Mouse (Mus musculus): ENCODE data around the gene Ccl9. TPM values are rescaled to one million over a fixed set of nuclear protein-coding genes. Genes with fewer than 3 reads are reported as not detected.

Gene Ccl9
- 650 and 692 TPM in 2 replicates for polyA plus RNA-seq (2012; ENCODE audit: insufficient read depth, insufficient read length, missing spikeins)

DNA sequence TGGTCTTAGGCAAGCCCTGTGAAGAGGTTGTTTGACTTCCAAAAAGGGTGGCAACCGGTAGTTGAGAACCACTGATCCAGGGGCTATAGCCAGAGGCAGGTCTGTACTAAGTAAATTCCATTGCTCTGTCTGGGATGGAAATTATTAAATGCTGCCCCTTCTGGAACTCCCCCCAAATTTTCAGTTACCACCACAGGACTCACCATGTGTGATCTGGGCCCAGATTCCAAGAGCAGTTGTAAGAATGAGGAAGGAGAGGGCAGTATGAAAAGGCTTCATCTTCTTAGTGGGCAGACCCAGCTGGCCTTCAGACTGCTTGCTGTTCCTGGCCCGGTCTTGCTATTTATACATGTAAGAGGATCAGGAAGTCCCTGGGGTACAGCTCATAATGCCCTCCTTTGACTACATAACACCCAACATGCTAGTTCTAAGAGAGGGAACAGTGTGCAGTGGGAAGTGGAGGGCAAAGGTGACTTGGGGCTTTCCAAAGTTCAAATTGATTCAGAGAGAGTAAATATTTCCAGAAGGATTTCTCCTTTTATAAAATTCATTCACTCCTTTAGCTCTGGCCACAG is at the start of gene Ccl9:
Gene Ccl9 (minus strand): TSS at position 451 of the 575 bp plus-strand sequence.
- Histone ChIP-seq H3K4me3 (ENCODE audit: insufficient read depth, low read length) (peak within 1 kb of the TSS; percentile 53), H3K27ac (ENCODE audit: insufficient read depth, low read depth, low read length) (peak within 1 kb of the TSS; percentile 97), H3K4me1 (ENCODE audit: control insufficient read depth, insufficient read depth, low read length) (peaks cover 67% of the 10 kb centered on the region)
- TF ChIP-seq CTCF (IDR thresholded peaks at IDR 0.05; ENCODE audit: low read depth, low read length) (no peak), POLR2A (IDR thresholded peaks at IDR 0.05; ENCODE audit: borderline replicate concordance, low read depth, low read length) (no peak)

DNA sequence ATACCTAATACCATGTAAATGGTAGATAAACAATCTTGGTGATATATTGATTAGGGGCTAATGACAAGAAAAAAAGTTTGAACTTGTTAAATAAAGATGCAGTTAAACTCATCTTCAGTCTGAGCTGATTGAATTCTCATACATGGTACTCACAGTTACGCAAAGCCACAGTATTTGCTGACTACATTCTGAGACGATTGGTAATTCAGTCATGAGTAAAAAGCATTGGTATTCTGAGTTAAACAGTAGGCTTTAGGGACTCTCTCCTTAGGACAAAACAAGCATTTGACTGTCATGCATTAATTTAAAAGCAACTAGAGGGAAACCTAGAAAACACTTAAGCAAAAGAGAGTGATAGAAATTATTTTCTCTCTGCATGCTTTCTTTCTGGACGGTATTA is 45.1 kb upstream of the Ccl9 start:
- H3K27ac ChIP-seq (ENCODE audit: insufficient read depth, low read depth, low read length) = no peak overlapping the region
- no peak overlapping the region for H3K4me3 ChIP-seq (ENCODE audit: insufficient read depth, low read length)
- TF ChIP-seq POLR2A (IDR thresholded peaks at IDR 0.05; ENCODE audit: borderline replicate concordance, low read depth, low read length) = no peak
- no peak for TF ChIP-seq CTCF (IDR thresholded peaks at IDR 0.05; ENCODE audit: low read depth, low read length)
- peaks cover 5% of the 10 kb centered on the region for H3K4me1 ChIP-seq (ENCODE audit: control insufficient read depth, insufficient read depth, low read length)

DNA sequence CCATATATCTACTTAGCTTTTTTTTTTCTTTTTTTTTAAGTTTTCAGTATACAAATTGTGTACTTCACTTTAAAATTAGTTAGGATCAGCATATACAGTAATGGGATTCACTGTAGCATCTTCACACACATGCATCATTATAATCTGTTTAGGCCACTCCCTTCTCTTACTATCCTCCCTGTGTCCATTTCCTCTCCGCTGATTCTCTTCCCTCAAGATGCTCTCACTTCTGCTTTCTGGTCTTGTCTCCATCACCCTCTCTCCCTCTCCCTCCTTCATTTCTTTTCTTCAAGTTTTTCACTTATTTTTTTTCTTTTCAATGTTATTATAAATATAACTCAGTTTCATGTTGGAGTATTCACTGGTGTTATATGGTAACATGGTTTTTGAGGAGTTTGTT is 40.6 kb upstream of the Ccl9 start:
- Histone ChIP-seq H3K27ac (ENCODE audit: insufficient read depth, low read depth, low read length) (peak overlapping the region; percentile 90), H3K4me3 (ENCODE audit: insufficient read depth, low read length) (no peak overlapping the region), H3K4me1 (ENCODE audit: control insufficient read depth, insufficient read depth, low read length) (peaks cover 21% of the 10 kb centered on the region)
- TF ChIP-seq POLR2A (IDR thresholded peaks at IDR 0.05; ENCODE audit: borderline replicate concordance, low read depth, low read length) (no peak), CTCF (IDR thresholded peaks at IDR 0.05; ENCODE audit: low read depth, low read length) (no peak)

DNA sequence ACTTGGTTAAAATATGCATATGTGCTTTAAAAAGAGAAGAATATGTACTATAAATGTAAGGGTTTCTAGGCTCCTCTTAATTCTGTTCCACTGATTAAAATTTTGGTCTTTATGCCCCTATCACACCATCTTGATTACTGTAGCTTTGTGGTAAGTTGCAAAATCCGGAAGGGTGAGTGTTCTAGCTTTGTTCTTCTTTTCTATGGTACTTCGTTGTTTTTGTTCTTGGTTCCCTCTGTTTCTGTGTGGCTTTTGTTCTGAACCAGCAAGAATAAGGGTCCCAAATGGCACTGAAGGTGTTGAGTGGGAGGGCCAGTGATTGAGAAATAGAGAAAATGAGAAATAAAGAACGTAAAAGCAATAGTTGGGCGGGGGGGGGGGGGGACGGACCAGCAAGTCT is 39.8 kb upstream of the Ccl9 start:
- TF ChIP-seq CTCF (IDR thresholded peaks at IDR 0.05; ENCODE audit: low read depth, low read length) (no peak), POLR2A (IDR thresholded peaks at IDR 0.05; ENCODE audit: borderline replicate concordance, low read depth, low read length) (no peak)
- H3K4me3 ChIP-seq (ENCODE audit: insufficient read depth, low read length) = no peak overlapping the region
- H3K27ac ChIP-seq (ENCODE audit: insufficient read depth, low read depth, low read length) = peak overlapping the region; percentile 90
- peaks cover 21% of the 10 kb centered on the region for H3K4me1 ChIP-seq (ENCODE audit: control insufficient read depth, insufficient read depth, low read length)

DNA sequence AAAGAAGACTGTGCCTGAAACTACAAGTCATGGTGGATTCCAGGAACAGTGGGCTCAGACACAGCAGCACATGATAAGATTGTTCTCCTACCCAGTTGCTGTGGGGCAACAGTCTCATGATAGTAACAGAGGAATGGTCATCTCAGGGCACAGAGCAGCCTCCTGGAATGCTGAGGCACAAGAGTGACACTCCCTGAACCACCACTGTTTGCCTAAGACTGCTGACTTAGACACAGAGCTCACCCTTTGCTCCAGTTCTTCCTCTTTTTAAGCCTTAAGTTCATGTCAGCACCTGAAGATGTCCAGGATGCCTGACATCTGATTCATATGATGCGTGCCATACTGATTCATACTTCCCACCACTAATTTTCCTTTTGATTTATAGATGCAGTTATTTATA is 38.1 kb upstream of the Ccl9 start:
- peaks cover 23% of the 10 kb centered on the region for H3K4me1 ChIP-seq (ENCODE audit: control insufficient read depth, insufficient read depth, low read length)
- peak overlapping the region; percentile 55 for H3K27ac ChIP-seq (ENCODE audit: insufficient read depth, low read depth, low read length)
- H3K4me3 ChIP-seq (ENCODE audit: insufficient read depth, low read length) = no peak overlapping the region
- TF ChIP-seq CTCF (IDR thresholded peaks at IDR 0.05; ENCODE audit: low read depth, low read length) (no peak), POLR2A (IDR thresholded peaks at IDR 0.05; ENCODE audit: borderline replicate concordance, low read depth, low read length) (no peak)

DNA sequence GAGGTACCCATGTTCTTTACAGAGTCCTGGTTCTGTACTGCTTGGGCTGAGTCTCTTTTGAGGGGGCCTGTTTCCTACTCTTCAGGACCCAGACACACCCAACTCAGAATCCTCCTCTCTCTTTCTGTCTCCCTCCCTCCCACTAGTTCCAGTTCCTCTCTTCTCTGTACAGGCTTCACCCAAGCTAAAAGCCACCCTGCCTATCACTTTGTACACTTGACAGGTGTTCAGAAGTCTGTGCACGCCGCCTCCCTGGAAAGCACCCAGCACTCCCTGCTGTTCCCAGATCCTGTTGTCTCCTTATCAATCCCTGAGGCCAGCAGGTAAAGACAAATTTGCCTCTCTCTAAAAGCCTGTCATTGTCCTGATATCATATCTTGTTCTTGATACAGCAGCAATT is 32.5 kb upstream of the Ccl9 start:
- no peak overlapping the region for H3K27ac ChIP-seq (ENCODE audit: insufficient read depth, low read depth, low read length)
- H3K4me3 ChIP-seq (ENCODE audit: insufficient read depth, low read length) = no peak overlapping the region
- TF ChIP-seq POLR2A (IDR thresholded peaks at IDR 0.05; ENCODE audit: borderline replicate concordance, low read depth, low read length) = no peak
- no peak for TF ChIP-seq CTCF (IDR thresholded peaks at IDR 0.05; ENCODE audit: low read depth, low read length)
- H3K4me1 ChIP-seq (ENCODE audit: control insufficient read depth, insufficient read depth, low read length) = peaks cover 45% of the 10 kb centered on the region

DNA sequence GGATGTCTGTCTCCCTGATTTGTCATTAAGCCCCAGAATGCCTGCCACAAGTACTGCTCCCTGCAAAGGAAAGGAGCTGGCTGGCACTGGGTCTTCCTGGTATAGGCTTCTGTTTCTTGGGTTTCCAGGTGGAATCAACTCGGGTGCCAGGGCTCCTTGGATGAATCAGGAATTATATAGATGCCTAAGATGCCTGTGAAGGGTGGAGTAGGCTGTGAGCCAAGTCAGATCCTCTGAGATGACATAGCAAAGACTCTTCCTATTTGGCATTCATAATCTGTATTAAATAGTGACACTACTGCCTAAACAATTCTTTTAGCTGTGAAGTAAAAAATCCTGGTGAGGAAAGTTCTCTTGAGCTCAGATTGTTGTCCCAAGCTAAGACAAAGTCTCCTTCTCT is 28.0 kb upstream of the Ccl9 start:
- no peak overlapping the region for H3K4me3 ChIP-seq (ENCODE audit: insufficient read depth, low read length)
- H3K4me1 ChIP-seq (ENCODE audit: control insufficient read depth, insufficient read depth, low read length) = peaks cover 64% of the 10 kb centered on the region
- H3K27ac ChIP-seq (ENCODE audit: insufficient read depth, low read depth, low read length) = no peak overlapping the region
- TF ChIP-seq CTCF (IDR thresholded peaks at IDR 0.05; ENCODE audit: low read depth, low read length) (no peak), POLR2A (IDR thresholded peaks at IDR 0.05; ENCODE audit: borderline replicate concordance, low read depth, low read length) (no peak)

DNA sequence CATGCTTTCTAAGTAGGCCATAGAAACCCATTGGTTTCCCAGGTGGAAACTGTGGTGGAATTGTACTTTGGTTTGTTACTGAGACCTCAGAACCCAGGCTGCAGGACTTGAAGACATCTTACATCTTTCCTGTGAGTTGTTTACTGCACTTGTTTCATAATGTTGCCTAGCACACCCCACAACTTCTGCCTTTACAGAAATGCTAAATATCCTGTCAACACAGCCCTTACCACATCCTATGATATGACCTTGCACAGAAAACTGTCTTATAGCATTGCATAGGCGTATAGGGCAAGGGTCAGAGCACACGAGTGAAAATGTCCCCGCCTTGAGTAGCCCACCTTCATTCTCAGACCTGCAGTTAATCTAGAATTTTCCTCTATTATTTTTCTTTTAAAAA is 27.1 kb upstream of the Ccl9 start:
- H3K27ac ChIP-seq (ENCODE audit: insufficient read depth, low read depth, low read length) = peak overlapping the region; percentile 6; the same call in 1 of the 2 replicates
- TF ChIP-seq CTCF (IDR thresholded peaks at IDR 0.05; ENCODE audit: low read depth, low read length) = no peak
- TF ChIP-seq POLR2A (IDR thresholded peaks at IDR 0.05; ENCODE audit: borderline replicate concordance, low read depth, low read length) = no peak

DNA sequence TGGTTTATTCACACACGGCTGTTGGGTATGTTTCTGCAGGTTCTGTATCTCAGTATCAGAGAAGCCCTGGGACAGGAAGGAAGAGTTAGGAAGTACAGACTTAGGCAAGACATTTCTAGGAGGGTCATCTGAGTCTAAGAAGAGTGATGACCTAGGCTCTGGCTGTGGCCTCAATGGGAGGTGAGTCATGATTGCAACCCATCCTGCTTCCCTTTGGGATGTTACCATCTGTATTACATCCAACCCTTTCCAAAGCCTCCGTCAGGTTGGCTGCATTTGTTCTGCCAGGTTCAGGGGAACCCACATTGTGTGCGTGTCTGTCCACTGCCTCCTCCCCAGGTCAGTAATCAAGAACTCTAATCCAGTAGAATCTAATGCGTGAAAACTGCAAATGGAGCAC is 26.3 kb upstream of the Ccl9 start:
- peak overlapping the region; percentile 35; the same call in 1 of the 2 replicates for H3K27ac ChIP-seq (ENCODE audit: insufficient read depth, low read depth, low read length)
- H3K4me3 ChIP-seq (ENCODE audit: insufficient read depth, low read length) = no peak overlapping the region
- peaks cover 68% of the 10 kb centered on the region for H3K4me1 ChIP-seq (ENCODE audit: control insufficient read depth, insufficient read depth, low read length)
- TF ChIP-seq CTCF (IDR thresholded peaks at IDR 0.05; ENCODE audit: low read depth, low read length) = no peak
- no peak for TF ChIP-seq POLR2A (IDR thresholded peaks at IDR 0.05; ENCODE audit: borderline replicate concordance, low read depth, low read length)

More for the DNA sequence above, 27.1 kb upstream of the Ccl9 start:
- Histone ChIP-seq H3K4me1 (ENCODE audit: control insufficient read depth, insufficient read depth, low read length) (peaks cover 65% of the 10 kb centered on the region), H3K4me3 (ENCODE audit: insufficient read depth, low read length) (no peak overlapping the region)

DNA sequence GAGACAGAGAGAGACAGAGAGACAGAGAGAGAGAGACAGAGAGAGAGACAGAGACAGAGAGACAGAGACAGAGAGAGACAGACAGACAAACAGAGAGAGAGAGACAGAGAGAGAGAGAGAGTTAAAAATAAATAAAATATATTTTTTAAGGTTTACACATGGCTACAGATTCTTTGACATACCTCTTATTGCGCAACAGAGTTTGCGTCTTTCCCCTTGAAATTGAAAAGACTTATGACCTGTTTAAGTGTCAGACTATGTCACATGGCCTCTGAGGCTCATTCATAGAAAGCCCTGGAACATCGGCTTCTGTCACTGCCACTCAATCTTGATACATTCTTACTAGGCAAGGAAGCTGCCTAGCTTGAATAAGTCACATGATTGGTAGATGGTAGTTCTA is 25.0 kb upstream of the Ccl9 start:
- H3K27ac ChIP-seq (ENCODE audit: insufficient read depth, low read depth, low read length) = no peak overlapping the region
- no peak overlapping the region for H3K4me3 ChIP-seq (ENCODE audit: insufficient read depth, low read length)
- TF ChIP-seq POLR2A (IDR thresholded peaks at IDR 0.05; ENCODE audit: borderline replicate concordance, low read depth, low read length) = no peak
- TF ChIP-seq CTCF (IDR thresholded peaks at IDR 0.05; ENCODE audit: low read depth, low read length) = no peak
- H3K4me1 ChIP-seq (ENCODE audit: control insufficient read depth, insufficient read depth, low read length) = peaks cover 57% of the 10 kb centered on the region

Data from bone marrow macrophage, adult 2 months (primary cell).